Mouse (Mus musculus) Muller cell, postnatal 12 days (primary cell): ENCODE results near the gene Trak1.

Source experiments
- DNase-seq: peaks from one replicate; pipeline ENCODE4 v3.0.0-alpha.2; 2015; ENCODE audit errors: inconsistent ontology term

Trak1 gene

DNA sequence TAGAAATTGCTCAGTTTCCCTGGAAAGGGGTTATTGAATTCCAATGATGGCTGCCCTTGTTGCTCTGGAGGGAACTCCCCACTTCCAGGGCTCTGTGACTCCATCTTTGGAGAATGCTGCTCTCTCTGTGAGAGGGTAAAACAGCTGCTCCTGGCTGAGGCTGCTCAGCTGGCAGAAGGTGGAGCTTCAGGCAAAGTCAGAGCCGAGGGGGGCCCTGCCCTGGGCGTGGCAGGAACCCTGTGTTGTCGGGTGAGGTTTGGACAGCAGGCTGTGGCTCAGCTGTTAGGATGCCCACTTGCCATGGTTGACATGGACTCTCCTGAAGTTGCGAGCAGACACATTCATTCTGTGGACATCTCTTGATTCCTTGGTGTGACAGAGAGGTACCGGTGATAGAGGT lies 49.3 kb downstream of the Trak1 start:
- DNase-seq: no peak

DNA sequence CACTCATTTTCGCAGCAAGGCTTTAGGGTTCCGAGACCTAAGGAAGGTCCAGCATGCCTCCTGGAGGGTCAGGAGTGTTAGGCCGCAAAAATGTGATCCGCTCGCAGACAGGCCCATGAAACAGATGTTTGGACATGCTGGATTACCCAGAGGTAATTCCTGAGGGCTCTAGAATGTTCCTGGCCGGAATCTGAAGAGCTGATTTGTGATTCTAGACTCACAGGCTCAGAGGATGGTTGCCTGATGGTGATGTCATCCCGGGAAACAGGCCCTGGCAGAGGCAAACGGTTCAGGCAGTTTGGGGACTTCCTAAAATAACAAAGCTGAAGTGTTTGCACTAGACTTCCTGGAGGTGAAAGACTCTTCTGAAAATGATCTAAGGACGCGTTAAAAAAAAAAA lies 50.7 kb downstream of the Trak1 start:
- no peak for DNase-seq

DNA sequence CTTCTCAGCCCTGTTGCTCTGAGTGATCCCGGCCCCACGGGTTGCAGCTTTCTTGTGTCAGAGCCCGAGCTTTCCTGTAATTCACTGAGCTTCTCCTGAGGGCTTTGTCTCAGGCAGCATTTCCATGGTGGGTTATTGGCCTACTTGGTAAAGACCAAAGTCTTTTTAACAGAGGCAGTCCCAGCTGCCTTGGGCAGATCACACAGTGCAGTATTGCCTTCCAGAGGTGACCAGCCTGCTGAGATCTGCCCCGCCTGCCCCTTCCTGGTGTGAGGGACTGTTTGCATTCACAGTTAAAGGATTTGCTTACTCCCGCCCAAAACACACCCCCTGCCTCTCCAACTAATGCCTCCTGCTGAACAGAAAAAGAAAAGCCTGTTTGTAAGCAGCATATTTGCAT lies 51.2 kb downstream of the Trak1 start:
- no peak for DNase-seq

- DNase-seq: no peak
These were observed 51.8 kb downstream of the Trak1 start for GRCm38 (mm10) chr9:121349111-121349510.

DNA sequence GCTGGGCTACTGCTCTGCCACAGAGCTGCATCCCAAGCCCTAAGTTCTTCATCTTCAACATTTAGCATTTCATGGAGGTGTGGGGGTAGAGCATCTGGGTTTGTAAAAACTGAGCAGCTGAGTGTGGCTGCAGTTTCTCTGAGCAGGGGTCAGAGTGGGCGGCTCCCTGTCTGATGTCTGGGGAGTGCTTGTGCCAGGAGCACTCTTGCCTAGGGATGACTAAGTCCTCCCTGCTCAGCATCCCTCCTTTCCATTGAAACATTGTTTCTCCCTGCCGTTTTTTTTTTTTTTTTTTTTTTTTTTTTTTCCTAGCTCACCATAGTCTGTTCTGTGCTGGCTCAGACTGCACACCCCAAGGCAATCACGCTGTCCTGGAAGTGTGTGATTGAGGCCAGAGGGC lies 53.3 kb downstream of the Trak1 start:
- DNase-seq: no peak

- no peak for DNase-seq
These were observed 54.2 kb downstream of the Trak1 start for GRCm38 (mm10) chr9:121351388-121352078.

DNA sequence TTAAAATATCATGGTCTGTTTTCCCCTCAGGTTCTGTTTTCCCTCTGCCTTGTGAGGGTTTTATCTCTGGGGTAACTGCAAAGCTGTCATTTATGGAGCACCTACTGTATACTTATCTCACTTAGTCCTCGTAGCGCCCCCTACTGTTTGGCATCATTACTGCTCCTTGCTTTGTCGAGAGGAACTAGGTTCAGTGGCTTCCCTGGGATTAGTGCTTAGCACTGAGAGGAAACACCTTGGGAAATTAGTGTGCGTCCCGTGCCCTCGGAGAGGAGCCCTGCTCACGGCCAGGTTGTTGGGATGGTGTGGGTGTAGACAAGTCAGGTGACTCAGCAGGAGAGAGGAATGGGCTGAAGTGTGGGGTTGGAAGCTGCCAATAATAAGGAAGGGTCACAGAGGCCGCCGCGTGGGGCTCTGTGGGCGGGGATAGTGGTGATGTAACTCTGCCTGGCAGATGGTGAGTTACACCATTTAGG lies 54.9 kb downstream of the Trak1 start:
- no peak for DNase-seq

- DNase-seq: no peak
These were observed 55.4 kb downstream of the Trak1 start for GRCm38 (mm10) chr9:121352726-121353125.

DNA sequence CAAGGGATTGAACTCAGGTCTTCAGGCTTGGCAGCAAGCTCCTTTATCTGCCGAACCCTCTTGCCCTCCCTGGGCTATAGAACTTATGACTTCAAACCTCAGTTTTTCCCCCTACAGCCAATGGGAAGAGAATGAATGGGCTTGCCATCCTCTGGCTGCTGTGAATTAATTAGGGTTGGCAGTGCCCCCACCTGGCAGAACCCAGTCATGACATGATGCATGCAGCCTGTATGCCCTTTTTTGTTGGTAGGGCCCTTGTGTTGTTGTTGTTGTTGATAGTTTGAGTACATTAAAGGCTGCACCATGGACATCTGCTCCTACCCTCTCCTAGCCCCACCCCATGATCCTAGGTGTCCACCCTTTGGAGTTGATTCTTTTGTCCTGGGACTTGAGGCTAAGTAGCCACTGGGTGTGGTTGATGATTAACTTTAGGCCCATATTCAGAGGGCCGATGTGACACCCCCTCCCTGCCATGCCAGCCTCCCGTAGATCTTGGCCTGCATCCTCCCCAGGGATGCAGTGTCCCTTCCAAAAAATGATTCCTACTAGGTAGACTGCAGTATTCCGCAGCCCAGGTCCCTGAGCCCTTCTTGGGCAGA lies 57.6 kb downstream of the Trak1 start:
- no peak for DNase-seq

DNA sequence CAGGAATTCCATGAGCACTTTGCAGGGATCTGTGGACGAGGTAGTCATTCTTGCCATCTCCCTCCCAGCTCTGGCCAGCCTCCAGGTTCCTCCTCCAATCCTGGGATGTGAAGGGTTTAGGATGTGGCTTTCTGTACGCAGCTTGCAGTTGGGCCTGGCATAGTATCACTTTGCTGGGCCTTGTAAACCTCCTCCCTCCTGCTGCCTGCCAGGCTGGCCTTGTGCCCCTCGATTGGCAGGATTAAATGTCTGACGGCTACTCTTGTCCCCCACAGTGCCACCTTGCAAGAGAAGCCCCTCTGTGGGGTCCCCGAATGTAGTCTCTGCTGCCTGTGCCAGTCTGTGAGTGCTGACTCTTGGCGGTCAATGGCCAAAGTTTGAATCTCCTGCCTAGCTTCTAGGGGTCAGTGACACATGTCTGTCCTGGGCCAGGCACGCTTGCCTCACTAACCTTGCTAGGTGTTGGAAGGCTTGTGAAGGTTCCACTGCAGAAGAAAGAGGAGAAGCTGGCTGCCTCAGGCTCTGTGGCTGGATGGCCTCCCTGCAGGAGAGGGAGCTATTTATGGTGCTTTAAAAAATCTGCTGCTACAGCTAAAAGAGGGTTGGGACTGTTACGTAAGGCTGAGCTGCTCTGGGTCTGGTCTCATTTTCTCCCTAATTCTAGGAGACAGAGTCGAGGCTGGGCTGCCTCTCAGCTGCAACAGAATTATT lies 58.3 kb downstream of the Trak1 start:
- DNase-seq: peak; percentile 84

- DNase-seq: no peak
These were observed 59.8 kb downstream of the Trak1 start for GRCm38 (mm10) chr9:121357102-121357501.

DNA sequence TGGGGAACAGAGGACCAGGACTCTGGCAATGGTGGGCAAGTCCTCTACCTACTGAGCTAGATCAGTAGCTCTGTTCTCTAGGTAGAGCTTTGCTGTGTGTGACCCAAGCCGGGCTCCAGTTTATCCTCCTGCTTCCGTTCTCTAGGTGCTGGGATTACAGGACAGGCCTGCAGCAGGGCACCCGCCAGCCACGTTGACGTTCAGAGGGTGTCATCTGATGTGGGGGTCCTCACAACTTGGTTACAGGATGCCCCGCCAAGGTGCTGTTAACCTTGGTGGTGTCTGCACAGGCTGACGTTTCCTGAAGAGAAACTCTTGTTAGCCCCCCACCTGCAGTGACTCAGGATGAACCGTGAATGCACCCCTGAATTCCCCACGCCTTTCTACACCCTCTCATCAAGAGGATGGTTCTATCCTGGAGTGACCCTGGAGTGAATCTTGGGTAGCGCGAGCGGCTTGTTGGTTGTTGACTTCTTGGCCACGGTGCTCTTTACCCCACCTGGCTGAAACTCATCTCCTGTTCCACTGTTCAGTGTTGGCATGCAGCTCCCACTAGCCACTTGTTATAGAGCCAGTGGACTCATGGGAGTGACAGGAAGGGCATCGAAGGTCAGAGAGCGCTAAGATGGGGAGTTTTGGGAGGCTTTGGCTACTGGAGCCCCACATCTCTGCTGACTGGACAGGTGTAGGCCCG lies 60.4 kb downstream of the Trak1 start:
- no peak for DNase-seq

DNA sequence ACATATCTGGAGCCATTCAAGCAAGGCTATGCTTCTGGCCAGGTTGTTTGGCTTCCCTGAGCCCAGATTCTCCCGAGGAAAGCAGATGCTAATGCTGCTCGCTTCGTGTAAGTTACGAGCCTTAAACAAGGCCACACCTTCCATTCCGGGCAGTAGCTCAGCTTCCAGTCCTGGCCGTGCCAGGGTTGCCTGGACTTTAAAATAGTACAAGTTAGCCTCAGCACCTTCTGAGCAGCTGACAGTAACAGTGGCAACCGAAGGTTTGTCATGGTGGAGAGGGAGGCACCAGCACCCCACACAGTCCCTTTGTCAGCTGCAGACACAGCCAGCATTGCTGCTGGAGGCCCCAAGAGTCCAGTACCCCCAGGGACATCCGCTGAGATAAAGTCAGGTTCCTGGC lies 61.1 kb downstream of the Trak1 start:
- no peak for DNase-seq

DNA sequence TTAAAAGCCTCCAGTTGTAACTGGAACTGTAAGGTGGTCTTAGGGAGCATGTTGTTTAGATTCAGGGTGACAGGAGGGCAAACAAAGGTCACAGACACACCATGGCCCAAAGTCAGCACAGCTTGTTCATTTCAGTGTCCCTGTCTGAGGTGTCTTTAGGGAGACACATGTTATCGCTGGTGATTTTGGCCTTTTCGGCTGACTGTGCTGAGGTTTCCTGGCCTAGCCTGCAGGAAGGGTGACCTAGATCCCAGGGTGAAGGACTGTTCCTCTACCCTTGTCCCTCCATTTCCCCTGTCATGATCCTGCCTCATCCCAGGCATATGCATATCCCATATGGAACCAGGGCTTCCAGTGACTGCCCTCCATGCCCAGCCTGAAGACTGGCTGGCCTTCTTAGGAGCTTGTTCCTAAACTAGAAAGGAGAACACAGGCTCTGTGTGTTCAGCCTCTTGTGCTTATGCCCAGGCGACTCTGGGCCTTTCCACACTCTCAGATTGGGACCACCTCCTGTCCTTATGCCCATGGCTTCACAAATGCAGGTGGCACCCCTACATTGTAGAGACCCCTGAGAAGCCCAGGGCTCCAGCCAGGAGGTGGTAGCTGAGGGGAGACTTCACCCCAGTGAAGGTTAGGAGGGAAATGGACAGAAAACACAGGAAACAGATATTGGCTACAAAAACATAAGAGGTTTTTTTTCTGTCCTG lies 62.1 kb downstream of the Trak1 start:
- no peak for DNase-seq

DNA sequence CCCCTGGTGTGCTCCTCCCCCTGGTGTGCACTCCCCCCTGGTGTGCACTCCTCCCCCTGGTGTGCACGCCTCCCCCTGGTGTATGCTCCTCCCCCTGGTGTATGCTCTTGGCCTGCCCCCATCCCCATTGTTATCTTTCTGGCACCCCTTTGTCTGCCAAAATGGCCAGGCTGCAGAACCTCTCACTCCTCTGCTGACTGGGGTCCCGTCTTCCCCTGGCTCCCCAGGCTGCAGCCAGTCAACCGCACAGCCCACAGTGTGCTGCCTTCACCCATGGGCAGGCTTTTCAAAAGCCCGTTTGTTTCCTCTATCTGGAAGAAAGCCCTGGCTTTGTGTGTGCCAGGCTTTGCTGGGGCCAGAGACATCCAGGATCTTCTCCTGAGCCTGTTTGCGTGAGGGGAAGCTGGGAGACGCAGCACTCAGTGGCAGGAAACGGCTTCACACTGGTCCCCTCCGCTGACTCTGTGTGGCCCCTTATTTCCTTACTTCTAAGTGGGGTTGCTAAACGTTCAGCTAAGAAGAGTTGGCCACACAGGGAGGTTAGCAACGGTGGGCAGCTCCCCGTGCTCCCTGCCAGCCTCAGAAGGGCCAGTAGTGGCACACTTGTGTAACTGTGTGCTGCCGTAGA lies 63.1 kb downstream of the Trak1 start:
- peak; percentile 88 for DNase-seq

- no peak for DNase-seq
These were observed 63.7 kb downstream of the Trak1 start for GRCm38 (mm10) chr9:121361010-121361409.

DNA sequence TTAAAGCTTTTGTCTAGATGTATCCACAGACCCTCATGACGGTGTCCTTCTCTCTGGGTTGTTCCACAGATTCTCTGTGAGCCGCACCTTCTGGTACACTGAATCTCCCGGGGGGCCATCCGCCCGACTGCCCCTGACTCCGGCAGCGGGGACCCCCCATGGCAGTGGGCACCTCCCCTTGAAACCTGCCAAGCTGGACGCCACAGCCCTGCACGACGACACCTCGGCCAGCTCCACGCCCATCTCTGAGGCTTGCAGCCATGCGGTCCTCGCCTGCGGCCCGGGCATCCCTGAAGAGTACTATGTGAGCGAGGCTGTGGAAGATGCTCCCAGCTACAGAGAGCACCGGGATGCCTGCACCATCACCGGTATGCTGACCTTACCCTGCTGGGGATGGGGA lies 66.6 kb downstream of the Trak1 start:
- DNase-seq: no peak

DNA sequence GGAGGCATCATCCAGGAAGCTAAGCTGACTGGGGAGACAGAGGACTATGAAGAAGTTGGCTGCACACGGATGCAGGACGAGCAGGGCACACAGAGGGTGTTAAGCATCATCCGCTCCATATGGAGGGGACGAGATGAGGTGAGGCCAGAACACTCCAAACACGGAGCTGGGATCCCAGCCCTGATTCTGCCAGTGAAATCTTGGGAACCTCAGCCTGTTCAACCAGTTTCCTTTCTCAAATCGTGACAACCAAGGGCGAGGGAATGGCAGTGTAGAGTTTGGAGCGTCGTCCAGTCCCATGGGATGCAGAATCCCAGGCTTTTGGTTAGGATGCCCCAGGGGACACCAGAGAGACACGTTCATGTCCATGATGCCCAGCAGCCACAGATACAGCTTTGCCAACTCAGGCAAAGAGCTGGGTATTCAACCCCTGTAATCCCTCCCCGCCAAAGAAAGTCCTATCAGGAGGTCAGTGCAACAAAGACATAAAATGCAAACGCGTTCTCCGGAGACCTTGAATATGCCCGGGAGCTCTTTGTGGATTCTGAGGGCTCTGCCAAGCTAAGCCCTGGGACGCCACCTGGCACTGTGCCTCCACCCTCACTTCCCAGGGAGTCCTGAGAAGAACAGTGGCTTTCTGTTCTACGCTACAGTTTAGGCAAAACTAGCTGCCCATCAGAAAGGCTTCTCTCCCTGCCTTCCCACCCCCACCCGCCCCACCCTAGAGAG lies 69.0 kb downstream of the Trak1 start:
- peak; percentile 97 for DNase-seq

DNA sequence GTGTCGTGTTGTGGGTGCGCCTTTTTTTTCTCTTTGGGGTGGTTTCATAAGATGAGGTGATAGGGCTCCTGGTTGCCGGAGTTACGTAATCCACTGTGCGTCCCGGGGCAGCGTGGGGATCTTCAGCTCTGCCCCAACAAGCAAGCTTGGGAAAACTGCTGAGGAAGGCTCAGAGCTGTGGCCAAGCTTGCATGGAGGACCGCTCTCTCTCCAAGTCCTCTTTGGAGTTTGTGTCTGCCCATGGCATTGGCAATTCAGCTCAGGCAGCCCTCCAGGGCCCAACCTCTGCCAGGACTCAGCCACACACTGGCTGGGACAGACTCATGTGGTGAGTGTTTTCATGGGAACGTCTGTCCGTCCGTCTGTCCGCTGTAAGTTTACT lies 69.6 kb downstream of the Trak1 start:
- peak; percentile 85 for DNase-seq

DNA sequence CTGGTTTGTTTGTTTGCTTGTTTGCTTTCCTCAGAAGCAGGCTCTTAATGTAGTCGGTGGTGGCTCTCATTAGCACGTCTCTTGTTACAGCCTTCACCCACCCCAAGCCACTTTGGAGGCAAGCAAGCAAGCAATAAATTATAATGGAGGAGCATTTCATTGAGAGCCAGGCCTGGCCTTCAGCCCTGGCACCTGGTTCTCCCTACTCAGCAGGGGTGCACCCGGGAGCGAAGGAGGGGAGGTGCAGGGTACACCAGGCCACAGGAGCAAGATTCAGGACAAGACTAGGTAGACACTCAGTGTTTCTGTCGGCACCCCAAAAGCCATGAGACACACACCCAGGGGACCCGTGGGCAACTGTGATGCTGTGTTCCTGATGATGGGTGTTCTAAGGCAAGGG lies 72.3 kb downstream of the Trak1 start:
- no peak for DNase-seq
